Mouse (Mus musculus) adrenal gland, adult 8-10 months (tissue): ENCODE measurements around the gene Gm10912. TPM values are rescaled to one million over a fixed set of nuclear protein-coding genes. Genes with fewer than 3 reads are reported as not detected.
A peak's percentile ranks its signal among the peaks of the same experiment; 100 is the strongest.
"Not testable (repeated sequence)": the region's sequence is repeated elsewhere in the genome, so short reads cannot be mapped to it uniquely, and the experiment has no call there.

Experiments used
- DNase-seq: peaks from one replicate; pipeline ENCODE4 v3.0.0; 2022
- total RNA-seq, 4 experiments: library from RNA; stranded (reverse); gene quantifications; 2 replicates each; pipeline ENCODE4 v1.2.4; 2022

Gene Gm10912
- under 1 TPM; 0.30 to 0.68 (median 0.64) TPM for total RNA-seq

DNA sequence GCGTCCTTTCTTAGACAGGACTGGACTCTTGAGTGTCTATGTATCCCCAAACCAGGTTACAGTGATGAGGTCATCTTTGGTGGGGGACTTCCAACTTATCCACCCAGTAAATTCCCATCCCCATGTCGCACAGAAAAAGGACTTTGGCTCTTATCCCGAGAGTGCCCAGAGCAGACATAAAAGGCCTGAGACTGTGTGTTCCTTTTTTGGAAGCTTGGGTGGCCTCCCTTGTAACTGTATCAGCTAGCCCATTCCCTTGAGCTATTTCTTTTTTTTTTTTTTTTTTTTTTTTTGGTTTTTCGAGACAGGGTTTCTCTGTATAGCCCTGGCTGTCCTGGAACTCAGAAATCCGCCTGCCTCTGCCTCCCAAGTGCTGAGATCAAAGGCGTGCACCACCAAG is at the start of gene Gm10912:
Gene Gm10912, plus strand, starts transcription at position 301 of the 400 bp plus-strand sequence.
- not testable (repeated sequence) for DNase-seq

DNA sequence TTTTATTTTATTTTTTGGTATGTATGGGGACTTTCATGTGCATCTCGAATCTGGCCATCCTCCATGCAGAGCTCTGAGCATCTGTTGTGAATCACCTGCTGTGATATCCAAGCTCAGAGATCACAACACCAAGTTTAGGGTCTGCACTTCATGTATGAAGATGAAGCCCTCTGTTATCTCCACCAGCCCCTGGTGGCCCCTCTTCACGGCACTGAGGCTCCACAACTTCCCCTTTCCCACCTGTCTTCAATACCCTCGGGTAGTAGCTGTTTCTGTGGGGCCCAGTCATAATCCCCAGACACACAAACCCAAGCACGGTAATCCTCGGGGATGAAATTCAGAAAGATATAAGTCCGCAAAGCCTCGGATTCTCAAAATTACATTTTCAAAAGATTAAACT is 42.5 kb upstream of the Gm10912 start:
- DNase-seq, result no peak

DNA sequence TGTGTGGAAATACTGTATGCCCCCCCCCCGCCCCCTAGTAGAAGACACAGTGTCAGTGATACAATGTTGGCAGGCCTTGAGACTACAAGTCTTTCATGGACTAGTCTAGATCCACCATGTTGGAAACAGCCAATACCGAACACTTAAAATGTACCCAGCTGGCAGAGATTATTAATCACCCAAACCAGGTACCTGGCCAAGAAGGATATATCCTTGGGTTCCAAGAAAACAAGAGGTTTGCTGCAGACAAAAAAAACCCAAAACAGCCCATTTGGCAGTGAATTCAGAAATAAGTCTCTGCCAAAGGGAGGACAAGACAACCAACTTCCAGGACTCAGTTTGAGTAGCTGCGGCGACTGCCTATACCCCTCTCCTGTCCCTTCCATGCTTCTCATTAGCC is 41.0 kb upstream of the Gm10912 start:
- DNase-seq, result no peak

DNA sequence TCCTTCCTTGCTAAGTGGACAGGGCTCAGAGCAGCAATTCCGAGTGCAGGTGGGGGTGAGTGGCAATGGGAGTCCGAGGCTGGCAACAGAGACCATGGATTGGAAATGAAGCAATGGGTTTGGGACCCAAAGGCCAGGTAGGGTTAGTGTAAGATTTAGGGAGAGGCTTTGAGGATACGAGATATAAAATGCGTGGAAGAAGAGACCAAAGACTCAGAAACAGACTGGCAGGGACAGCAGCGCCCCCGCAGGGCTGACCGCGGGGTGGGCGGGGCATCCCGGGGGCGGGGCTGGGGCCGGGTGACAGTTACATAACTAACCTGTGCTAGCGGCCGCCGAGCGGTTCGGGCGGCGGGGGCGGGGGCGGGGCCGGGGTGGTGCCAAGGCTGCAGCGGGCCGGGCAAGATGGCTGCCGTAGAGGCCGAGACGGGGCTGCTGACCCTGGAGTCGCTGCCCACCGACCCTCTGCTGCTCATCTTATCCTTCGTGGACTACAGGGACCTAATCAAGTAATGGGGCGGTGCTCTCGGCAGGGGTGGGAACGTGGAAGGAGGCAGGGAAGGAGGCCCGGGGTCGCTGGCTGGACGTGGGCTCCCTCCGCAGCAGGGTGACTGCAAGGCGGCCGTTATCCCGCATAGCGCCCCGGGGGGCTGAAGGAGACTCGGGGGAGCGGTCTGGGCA is 38.0 kb upstream of the Gm10912 start, which contains the start of gene Fbxo3:
Gene Fbxo3, plus strand, starts transcription at position 264 of the 681 bp plus-strand sequence.
- peak; percentile 87 for DNase-seq

DNA sequence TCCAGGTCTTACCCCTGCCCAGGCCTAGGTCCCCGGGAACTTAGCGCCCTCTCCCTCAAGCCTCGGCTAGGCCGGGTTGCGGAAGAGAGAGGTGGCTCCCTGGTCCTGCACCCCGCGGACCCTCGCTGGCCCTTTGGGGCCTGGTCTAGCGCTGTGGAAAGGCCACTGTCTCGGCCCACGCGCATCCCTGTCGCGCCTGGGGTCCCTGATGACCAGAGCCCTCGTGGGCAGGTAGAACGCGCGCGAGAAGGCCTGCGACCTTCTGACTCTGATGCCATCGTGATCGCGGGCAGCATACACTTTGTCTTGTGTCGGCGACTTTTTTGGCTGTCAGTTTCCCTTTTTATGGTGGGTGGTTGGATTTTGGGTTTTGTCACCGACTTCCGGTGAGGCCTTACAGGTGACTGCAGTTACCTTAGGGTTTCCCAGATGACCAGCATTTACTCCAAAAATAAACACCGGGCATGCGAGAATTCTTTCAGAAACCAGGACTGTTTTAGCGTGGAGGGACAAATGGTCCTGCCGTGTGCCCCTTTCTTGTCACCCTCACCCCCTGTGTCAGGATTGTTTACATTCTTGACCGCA is 37.4 kb upstream of the Gm10912 start, which contains the start of gene 4931422A03Rik:
Gene 4931422A03Rik, minus strand, starts transcription at position 223 of the 585 bp plus-strand sequence.
- no peak for DNase-seq

DNA sequence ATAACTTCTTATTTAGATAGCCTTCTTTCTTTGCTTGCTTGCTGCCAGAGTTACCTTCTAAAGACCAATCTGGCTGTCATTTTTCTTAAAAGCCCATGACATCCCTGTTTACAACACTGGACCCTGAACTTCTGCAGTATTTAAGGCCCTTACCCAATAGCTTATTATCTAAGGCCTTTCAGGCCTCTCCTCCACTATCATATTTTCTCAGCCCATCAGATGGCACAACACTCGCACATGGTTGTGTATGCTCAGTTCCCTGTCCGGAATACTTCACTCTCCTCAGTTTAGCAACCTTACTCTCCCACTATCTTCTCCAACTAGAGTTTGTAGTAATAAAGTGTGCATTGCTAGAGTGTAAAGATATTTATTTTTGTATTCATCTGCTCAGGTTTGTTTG is 36.6 kb upstream of the Gm10912 start:
- DNase-seq, result no peak

DNA sequence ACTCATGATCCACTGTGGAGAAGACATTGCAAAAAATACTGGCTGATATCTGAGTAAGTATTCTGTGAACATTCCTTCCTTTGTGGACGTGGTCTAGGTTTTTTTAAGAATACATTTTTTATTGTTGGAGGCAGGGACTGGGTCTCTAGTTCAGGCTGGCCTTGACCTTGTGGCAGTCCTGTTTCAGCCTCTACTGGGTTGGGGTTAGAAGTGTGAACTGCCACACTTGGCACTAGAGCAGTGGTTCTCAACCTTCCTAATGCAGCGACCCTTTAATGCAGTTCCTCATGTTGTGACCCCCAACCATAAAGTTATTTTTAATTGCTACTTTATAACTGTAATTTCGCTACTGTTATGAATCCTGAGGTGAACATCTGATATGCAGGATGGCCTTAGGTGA is 35.2 kb upstream of the Gm10912 start:
- no peak for DNase-seq

DNA sequence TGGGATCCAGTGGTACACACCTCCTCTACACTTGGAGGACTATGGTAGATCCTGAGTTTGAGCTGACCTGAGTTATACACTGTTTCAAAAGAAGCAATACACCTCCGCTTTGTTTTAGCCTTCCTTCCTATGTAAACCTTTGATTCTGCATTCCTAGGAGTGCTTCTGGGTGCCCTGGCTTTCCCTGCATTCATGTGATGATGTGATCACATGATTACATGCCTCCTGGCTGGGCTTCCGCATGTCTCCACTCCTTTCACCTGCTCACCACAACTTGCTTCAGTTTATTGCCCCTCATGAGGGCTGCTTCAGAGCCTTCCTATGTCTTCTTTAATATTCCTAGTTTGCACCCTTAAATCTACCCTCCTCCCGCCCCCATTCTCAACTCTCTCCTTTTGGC is 33.6 kb upstream of the Gm10912 start:
- DNase-seq, result no peak

DNA sequence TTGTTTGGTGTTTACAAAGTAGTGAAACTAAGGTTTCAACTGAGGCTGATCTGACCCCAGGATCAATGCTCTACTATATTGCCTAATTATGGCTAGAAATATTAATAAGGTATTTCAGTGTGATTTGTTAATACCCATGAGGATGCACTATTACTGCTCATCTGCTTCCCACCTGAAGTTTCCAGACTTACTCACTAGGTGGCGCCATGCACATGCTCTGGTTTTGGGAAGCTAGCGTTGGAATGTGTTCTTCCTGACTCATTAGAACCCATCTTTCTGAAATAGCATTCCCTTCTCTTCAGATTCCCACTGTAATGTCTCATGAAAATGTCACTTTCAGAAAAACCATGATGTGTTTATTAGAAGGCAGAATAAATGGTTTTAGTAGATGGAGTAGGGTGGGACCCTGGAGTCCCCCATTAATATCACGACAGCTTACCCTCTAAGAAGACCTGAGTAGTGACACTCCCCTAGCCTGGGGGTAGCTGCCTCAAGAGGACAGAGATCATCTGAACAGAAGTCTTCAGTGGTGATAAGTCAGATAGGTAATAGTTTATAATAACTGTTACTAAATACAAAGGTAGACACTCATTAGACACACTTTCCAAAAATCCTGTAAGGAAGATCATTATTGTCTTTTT is 30.7 kb upstream of the Gm10912 start:
- peak; percentile 53 for DNase-seq

DNA sequence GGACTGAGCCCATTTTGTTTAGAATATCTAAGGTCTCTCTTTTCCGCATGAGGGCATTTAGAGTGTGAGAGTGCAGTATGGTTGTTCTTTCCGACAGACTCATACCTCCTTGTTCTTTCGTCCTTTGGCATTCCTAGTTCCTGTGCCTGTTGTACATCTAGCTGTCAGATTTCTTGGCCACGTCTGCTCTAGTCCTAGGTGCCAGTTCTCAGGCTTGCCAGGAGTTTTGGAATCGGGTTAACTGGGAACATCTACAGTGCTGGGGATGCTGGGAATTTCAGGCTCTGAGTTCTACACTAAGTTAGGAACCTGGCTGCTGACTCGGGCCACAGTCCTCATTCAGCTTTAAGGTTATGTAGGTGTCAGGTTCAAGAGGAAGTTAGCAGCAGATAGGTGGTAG is 30.0 kb upstream of the Gm10912 start:
- no peak for DNase-seq

DNA sequence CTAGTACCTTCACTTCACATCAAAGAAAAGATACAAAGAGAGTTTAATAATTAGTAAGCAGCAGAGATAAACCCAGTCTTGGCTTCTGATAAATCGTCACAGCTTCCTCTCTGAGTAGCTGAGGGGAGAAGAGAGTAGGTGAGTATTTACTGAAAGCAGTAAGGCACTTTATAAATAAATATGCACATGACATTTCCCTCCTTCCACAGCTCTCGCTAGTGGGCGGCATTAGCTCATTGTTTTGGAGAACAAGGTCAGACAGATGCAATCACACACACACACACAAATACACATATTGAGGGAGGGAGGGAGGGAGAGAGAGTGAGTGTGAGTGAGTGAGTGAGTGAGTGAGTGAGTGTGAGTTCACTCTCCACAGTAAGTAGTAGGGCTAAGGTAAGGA is 29.3 kb upstream of the Gm10912 start:
- DNase-seq, result no peak

DNA sequence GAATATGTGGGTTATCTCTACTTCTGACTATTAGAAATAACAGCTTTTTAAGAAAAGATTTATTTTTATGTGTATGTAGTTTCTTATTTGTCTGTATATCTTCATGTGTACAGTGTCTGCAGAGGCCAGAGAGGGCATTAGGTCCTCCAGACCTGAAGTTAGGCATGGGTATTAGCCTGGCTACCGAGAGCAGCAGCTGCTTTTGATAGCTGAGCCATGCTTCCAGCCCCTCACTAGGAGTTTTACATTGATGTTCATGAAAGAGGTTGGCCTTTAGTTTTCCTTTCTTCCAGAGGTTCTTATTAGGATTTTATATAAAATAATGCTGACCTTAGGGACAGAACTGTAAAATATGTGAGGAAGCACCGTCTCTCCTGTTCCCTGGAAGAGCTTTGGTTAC is 27.4 kb upstream of the Gm10912 start:
- no peak for DNase-seq

DNA sequence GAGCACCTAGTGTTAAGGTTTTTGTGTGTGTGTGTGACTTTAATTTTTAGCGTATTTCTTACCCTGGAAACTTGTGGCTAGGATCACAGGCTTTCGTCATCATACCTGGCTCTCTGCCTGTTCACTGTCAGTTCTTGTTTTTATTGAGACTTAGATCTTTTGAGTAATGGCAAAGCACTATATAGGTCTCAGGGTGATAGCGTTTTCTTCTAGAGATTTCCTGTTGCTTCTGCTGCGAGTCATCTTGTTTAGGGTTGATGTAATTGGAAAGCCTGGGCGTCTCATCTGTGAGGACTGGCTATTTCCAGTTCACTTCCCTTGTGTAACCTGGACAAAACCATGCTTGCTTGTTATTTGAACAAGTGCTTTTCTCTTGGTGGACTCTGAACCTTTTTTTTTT is 24.0 kb upstream of the Gm10912 start:
- DNase-seq, result peak; percentile 26

DNA sequence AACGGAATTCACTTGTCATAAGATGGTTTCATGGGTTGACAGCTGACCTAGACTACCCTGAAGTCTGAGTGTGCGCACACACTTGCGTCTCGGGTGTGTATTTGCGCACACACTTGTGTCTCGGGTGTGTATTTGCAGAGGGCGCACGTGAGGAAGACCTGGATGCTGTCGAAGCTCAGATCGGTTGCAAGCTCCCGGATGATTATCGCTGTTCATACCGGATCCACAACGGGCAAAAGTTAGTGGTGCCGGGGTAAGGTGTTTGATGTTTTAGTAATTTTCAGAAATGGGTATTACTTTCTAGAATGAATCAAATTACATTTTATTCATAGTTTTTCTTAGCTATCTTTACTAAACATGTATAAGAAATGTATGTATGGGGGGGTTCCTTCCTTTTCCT is 22.9 kb upstream of the Gm10912 start:
- no peak for DNase-seq

DNA sequence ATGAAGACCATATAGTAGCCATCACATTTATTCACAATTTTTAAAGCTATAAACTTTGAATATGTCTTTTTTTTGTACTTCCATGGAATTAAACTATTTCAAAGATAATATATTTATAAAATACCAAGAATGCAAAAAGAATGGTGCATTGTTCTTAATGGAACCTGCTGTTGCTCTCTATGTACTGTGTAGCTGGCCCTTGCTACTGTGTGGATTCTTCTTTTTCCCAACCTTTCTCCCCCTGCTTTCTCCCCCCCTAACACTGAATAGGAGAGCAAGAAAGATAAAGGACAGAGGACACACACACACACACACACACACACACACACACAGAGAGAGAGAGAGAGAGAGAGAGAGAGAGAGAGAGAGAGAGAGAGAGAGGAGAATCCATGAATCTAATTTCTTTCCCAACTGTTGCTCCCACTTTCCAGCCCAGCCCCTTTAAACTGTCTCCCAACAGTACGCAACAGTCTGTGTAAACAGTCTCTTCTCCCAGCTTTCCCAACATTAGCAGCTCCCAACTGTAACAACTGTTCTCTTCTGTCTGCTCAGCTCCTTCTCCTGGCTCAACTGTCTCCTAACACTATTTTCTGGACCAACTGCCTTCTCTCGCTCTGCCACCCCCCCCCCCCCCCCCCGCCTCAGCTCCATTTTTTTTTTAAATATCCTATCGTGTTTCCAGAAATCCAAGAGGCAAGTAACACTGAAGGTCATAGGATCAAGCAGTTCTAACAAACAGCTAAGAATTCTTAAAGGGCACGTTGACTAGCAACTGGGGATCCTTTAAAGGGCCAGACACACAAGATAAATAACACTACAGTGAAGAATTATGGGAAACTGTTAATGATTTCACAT is 21.8 kb upstream of the Gm10912 start:
- DNase-seq, result no peak

DNA sequence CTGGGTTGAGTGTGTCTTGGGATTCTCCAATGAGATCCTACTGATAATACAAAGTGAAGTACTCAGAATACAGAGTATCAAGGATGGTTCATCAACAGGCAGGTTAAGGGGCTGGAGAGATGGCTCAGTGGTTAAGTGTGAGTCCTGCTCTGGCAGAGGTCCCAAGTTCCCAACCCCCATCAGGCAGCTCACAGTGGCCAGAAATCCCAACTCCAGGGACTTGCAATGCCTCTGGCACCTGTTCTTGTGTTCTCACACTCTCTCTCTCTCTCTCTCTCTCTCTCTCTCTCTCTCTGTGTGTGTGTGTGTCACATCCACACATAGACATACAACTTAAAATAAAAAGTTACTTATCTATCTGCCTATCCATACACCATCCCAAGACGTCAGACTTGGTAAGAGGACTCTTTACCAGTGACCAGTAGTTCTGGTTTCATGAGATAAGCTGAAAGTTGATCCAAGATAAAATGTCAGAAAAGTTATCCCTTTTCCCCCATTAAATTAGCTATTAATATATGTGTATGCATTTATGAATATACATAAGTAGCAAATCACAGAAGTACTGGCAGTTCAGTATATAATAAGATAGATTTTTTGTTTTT is 21.0 kb upstream of the Gm10912 start:
- no peak for DNase-seq

DNA sequence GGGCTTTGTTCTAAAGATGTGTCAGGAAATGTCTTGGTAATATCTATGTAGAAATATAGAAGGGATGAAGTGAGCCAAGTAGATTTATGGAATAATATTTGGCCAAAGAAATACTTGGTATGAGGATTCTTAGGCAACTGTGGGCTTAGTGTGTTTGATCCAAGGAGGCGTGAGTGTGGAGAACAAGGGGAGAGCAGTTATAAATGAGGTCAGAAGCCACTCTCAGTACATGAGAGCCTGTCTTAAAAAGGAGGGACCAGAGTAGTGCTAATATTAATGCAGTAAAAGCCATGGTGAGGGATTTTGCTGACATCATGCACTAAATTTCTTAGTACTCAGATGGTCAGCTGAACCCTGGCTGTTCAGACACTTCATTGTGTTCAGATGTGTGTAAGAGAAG is 7.2 kb upstream of the Gm10912 start:
- no peak for DNase-seq

DNA sequence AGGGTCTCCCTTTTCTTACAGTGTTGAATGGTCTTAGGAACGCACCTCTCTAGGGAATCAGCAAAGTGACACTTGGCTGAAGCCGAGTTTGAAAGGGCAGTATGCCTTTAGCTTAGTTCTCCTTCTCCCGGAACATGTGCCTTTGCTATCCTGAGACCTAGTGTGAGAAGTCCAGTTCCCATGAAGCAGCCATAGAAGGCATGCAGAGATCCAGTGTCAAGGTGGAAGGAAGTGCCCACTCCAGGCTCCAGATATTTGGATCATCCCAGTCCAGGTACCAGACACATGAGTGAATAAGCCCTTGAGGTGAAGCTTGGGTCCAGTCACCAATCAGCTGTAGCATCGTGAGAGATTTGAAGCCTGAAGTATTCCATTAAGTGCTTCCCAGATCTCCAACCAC is 6.7 kb upstream of the Gm10912 start:
- no peak for DNase-seq

DNA sequence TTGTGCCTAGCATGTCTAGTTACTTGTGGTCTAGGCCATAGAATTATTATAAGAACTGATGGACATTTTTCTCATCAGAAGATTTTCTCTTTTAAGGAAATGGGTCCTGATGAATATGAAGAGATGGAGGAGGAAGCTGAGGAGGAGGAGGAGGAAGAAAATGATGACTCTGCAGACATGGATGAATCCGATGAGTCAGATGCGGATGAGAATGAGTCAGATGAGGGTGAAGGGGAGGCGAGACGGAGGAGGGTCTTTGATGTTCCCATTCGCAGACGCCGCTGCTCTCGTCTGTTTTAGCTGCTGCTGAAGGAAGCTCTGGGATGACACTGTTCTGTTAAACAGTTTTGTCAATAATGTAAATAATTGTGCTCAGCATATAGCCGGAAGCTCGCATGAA is 5.8 kb upstream of the Gm10912 start:
- DNase-seq, result no peak

DNA sequence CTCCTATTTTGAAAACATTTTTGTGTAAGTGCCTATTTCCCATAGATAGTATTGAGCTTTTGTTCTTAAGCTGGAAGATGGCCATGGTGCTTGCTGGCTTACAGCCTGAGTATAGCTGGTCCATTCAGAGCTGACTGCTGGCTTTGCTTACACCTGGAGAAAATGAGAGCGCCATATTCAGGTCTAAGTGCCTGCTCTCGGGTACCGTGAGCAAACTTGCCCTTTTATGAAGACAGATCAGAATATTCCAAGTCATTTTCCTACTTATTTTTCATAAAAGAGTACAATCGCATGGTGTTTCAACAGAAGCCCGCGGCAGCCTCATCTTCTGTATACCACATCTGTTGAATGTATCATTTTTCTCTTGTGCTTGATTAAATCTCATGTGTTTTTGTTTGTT is 4.6 kb upstream of the Gm10912 start:
- no peak for DNase-seq

DNA sequence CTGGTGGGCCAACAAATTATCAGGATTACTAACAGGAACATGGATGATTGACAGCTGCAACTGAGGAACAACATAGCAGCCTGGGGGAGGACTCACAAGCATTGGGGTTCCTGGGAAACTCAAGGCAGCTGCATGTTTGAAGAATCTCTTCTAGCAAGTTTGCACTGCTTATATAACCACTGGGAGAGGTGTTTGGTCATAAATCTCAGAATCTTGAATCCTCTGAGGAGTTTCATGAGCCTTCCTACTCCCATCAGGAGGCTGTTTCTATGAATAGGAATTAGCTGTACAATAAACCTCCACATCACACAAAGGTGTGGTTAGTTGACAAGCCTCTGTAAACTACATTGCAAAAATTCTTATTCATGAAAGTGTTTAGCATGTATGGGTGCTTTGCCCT is 3.0 kb upstream of the Gm10912 start:
- DNase-seq, result no peak

DNA sequence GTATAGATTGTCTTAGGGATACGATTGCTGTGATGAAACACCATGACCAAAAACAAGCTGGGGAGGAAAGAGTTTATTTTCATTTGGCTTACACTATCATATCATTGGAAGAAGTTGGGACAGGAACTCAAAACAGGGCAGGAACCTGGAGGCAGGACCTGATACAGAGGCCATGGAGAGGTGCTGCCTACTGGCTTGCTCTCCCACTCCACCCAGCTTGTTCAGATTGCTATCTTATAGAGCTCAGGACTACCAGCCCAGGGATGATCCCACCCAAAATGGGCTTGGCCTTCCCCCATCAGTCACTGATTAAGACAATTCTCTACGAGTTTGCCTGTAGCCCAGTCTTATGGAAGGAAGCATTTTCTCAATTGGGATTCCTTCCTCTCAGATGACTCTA is 1.5 kb upstream of the Gm10912 start:
- no peak for DNase-seq

DNA sequence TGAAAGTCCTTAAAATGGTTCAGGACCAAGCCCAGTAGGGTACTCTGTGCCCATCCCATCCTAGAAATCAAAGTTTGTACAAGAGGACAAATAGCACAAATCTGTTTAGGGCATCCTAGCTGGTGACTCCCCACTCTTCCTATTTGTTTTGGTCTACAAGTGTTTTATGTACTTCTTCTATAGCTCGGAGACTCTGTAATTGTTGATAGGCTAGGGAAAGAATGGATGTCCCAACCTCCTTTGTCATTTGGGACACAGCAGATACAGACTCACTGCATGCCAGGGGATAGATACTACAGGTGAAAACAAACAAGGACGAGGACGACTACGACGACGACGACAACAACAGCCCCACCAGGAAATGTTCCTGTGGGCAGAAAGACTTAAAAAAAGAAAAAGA is 2.8 kb downstream of the Gm10912 start, which contains the start of gene Gm10799:
Gene Gm10799, minus strand, starts transcription at position 101 of the 400 bp plus-strand sequence.
- not testable (repeated sequence) for DNase-seq
